Mouse (Mus musculus) heart, embryonic 14.5 days (tissue): ENCODE measurements around the gene Gm13691. TPM values are rescaled to one million over a fixed set of nuclear protein-coding genes. Genes with fewer than 3 reads are reported as not detected.
"Not testable (repeated sequence)": the region's sequence is repeated elsewhere in the genome, so short reads cannot be mapped to it uniquely, and the experiment has no call there.

Experiments used
- ATAC-seq: fragments of 200-750 bp; cut with Nextera tagmentation; 2 replicates; pipeline ENCODE4 v1.8.0; 2017; ENCODE audit warnings: low read depth, moderate TSS enrichment; ENCODE audit not compliant: insufficient number of reproducible peaks, insufficient read depth, low FRiP score
- H3K27ac ChIP-seq, 2 experiments: fragments of 200-500 bp in 1 of 2; fragments of 300-500 bp in 1 of 2; sonication (generic) in 1 of 2; replicated peaks in 1 of 2; 2 replicates each; pipeline ENCODE4 v1.5.1; 2012 to 2014; ENCODE audit warnings: low read depth in 2 of 2, low read length in 2 of 2, control low read depth in 1 of 2, mild to moderate bottlenecking in 1 of 2, mixed read lengths in 1 of 2; ENCODE audit not compliant: control insufficient read depth in 1 of 2, insufficient read depth in 1 of 2
- H3K27me3 ChIP-seq: fragments of 300-500 bp; sonication (generic); 2 replicates; pipeline ENCODE4 v1.6.1; 2014; ENCODE audit warnings: mild to moderate bottlenecking, low read length, control low read depth; ENCODE audit not compliant: control insufficient read depth, insufficient read depth
- H3K36me3 ChIP-seq: fragments of 300-500 bp; sonication (generic); 2 replicates; pipeline ENCODE4 v1.6.1; 2014; ENCODE audit warnings: mild to moderate bottlenecking, control low read depth, low read length, mixed read lengths; ENCODE audit not compliant: control insufficient read depth, insufficient read depth
- H3K4me1 ChIP-seq, 2 experiments: fragments of 200-500 bp in 1 of 2; fragments of 300-500 bp in 1 of 2; sonication (generic) in 1 of 2; 2 replicates each; pipeline ENCODE4 v1.6.1; 2012 to 2014; ENCODE audit warnings: low read length in 2 of 2, control low read depth in 1 of 2, mixed read lengths in 1 of 2; ENCODE audit not compliant: control insufficient read depth in 2 of 2, insufficient read depth in 2 of 2
- H3K4me2 ChIP-seq: fragments of 300-500 bp; sonication (generic); 2 replicates; pipeline ENCODE4 v1.6.1; 2014; ENCODE audit warnings: mild to moderate bottlenecking, low read length
- H3K4me3 ChIP-seq, 2 experiments: fragments of 200-500 bp in 1 of 2; fragments of 300-500 bp in 1 of 2; sonication (generic) in 1 of 2; 2 replicates each; pipeline ENCODE4 v1.5.1; 2012 to 2014; ENCODE audit warnings: low read length in 2 of 2, mild to moderate bottlenecking in 2 of 2, control low read depth in 1 of 2, low read depth in 1 of 2, moderate library complexity in 1 of 2; ENCODE audit not compliant: control insufficient read depth in 1 of 2, insufficient read depth in 1 of 2
- H3K9ac ChIP-seq: fragments of 300-500 bp; sonication (generic); 2 replicates; pipeline ENCODE4 v1.6.1; 2014; ENCODE audit warnings: mild to moderate bottlenecking, low read length
- H3K9me3 ChIP-seq: fragments of 300-500 bp; sonication (generic); 2 replicates; pipeline ENCODE4 v1.6.1; 2016; ENCODE audit warnings: low read length, control low read depth; ENCODE audit not compliant: control insufficient read depth
- WGBS: fragments of 180-500 bp; shearing (Covaris S2); extraction: QIAGEN DNeasy Blood & Tissue Kit; methylation state at CpG from one replicate; pipeline ENCODE4 v1.1.7; 2014; 5-methylcytosine and 5-hydroxymethylcytosine counted together
- polyA plus RNA-seq: library from polyadenylated mRNA; unstranded; fragments of >200 nt; fragmentation: Nextera tagmentation; extraction: Ambion mirVana; gene quantifications from 2 replicates; pipeline ENCODE4 v1.2.1, GENCODE M21; 2014

Gene Gm13691
- polyA plus RNA-seq, 1 experiment from 2014 or later, result not detected

GRCm38 (mm10) chr2:83978633-83979032 lies 11.7 kb upstream of the Gm13691 start, which contains the start of gene Gm13694:
Gene Gm13694 (plus strand): TSS chr2:83978933.
- not testable (repeated sequence) for H3K27ac ChIP-seq, ATAC-seq
- no CpG with 5 or more reads among the region's 6 CpGs for WGBS

GRCm38 (mm10) chr2:83984443-83984842 lies 5.9 kb upstream of the Gm13691 start, which contains the start of gene Gm13697:
Gene Gm13697 (plus strand): TSS chr2:83984743.
- WGBS, result no CpG with 5 or more reads among the region's 6 CpGs
- not testable (repeated sequence) for ATAC-seq

More at GRCm38 (mm10) chr2:83978633-83979032, 11.7 kb upstream of the Gm13691 start, which contains the start of gene Gm13694:
- not testable (repeated sequence) for H3K9ac ChIP-seq, H3K4me3 ChIP-seq, H3K36me3 ChIP-seq, H3K4me2 ChIP-seq, H3K27me3 ChIP-seq, H3K9me3 ChIP-seq, H3K4me1 ChIP-seq

GRCm38 (mm10) chr2:83993639-83994255 lies 3.4 kb downstream of the Gm13691 start:
- not testable (repeated sequence) for H3K9me3 ChIP-seq, ATAC-seq, H3K36me3 ChIP-seq, H3K27me3 ChIP-seq, H3K4me1 ChIP-seq, H3K9ac ChIP-seq, H3K27ac ChIP-seq, H3K4me3 ChIP-seq
- 0 out of 2 replicates have a peak overlapping the region, but pooled peaks have one; percentile 26 for H3K4me2 ChIP-seq
- WGBS, result 36% methylated on average over 7 of the region's 9 CpGs

More at GRCm38 (mm10) chr2:83984443-83984842, 5.9 kb upstream of the Gm13691 start, which contains the start of gene Gm13697:
- not testable (repeated sequence) for H3K4me2 ChIP-seq, H3K4me1 ChIP-seq, H3K27ac ChIP-seq, H3K9me3 ChIP-seq, H3K9ac ChIP-seq, H3K27me3 ChIP-seq, H3K4me3 ChIP-seq, H3K36me3 ChIP-seq

- H3K27me3 ChIP-seq, H3K9me3 ChIP-seq, H3K4me2 ChIP-seq, H3K4me1 ChIP-seq, H3K4me3 ChIP-seq, H3K9ac ChIP-seq, H3K27ac ChIP-seq, H3K36me3 ChIP-seq, ATAC-seq: not testable (repeated sequence)
- no CpG with 5 or more reads among the region's 3 CpGs for WGBS
These were observed 4.2 kb downstream of the Gm13691 start for GRCm38 (mm10) chr2:83994526-83994925.

- H3K9me3 ChIP-seq, result no peaks in the 10 kb centered on the region
- no peak for ATAC-seq
- H3K27me3 ChIP-seq, result no peaks in the 10 kb centered on the region
- H3K4me1 ChIP-seq, result no peaks in the 10 kb centered on the region
- no peak overlapping the region for H3K4me2 ChIP-seq
- H3K27ac ChIP-seq, result no peak overlapping the region
- 44% methylated on average over 1 of the region's 1 CpGs for WGBS
- no peak overlapping the region for H3K4me3 ChIP-seq
- H3K36me3 ChIP-seq, result no peaks in the 10 kb centered on the region
- H3K9ac ChIP-seq, result no peak overlapping the region
These were observed 18.6 kb downstream of the Gm13691 start for GRCm38 (mm10) chr2:84008913-84009312.

- Histone ChIP-seq H3K4me1 (no peaks in the 10 kb centered on the region), H3K27me3 (no peaks in the 10 kb centered on the region), H3K4me3 (no peak overlapping the region), H3K9ac (no peak overlapping the region), H3K9me3 (no peaks in the 10 kb centered on the region), H3K36me3 (no peaks in the 10 kb centered on the region), H3K4me2 (no peak overlapping the region), H3K27ac (no peak overlapping the region)
- no peak for ATAC-seq
- WGBS, result 55% methylated on average over 3 of the region's 3 CpGs
These were observed 19.5 kb downstream of the Gm13691 start for GRCm38 (mm10) chr2:84009818-84010217.

GRCm38 (mm10) chr2:84014572-84014971 lies 24.2 kb downstream of the Gm13691 start:
- H3K27me3 ChIP-seq, result no peaks in the 10 kb centered on the region
- no peaks in the 10 kb centered on the region for H3K9me3 ChIP-seq
- H3K36me3 ChIP-seq, result no peaks in the 10 kb centered on the region
- no peak overlapping the region for H3K9ac ChIP-seq
- no peak overlapping the region for H3K4me2 ChIP-seq
- ATAC-seq, result no peak
- no peak overlapping the region for H3K4me3 ChIP-seq
- WGBS, result 71% methylated on average over 6 of the region's 6 CpGs
- no peak overlapping the region for H3K27ac ChIP-seq
- H3K4me1 ChIP-seq, result peaks cover 4 to 9% of the 10 kb centered on the region in 2 experiments; a peak in 3 of 4 replicates

GRCm38 (mm10) chr2:84016291-84016690 lies 25.9 kb downstream of the Gm13691 start:
- H3K9ac ChIP-seq, ATAC-seq, H3K27me3 ChIP-seq, H3K4me2 ChIP-seq, H3K4me3 ChIP-seq, H3K36me3 ChIP-seq, H3K9me3 ChIP-seq, H3K27ac ChIP-seq: not testable (repeated sequence)
- peaks cover 4 to 13% of the 10 kb centered on the region in 2 experiments; a peak in 3 of 4 replicates for H3K4me1 ChIP-seq
- 74% methylated on average over 5 of the region's 5 CpGs for WGBS
